Mouse (Mus musculus) liver, embryonic 12.5 days (tissue): ENCODE results near the gene Fgf14. TPM values are rescaled to one million over a fixed set of nuclear protein-coding genes. Genes with fewer than 3 reads are reported as not detected.
"Not testable (repeated sequence)": the region's sequence is repeated elsewhere in the genome, so short reads cannot be mapped to it uniquely, and the experiment has no call there.

Experiments
- ATAC-seq: fragments of 200-750 bp; cut with Nextera tagmentation; 2 replicates; pipeline ENCODE4 v1.8.0; 2017; ENCODE audit warnings: moderate number of reproducible peaks, mild to moderate bottlenecking, moderate library complexity
- H3K27ac ChIP-seq: fragments of 300-500 bp; sonication (generic); 2 replicates; pipeline ENCODE4 v1.5.1; 2016; ENCODE audit warnings: mild to moderate bottlenecking
- H3K27me3 ChIP-seq: fragments of 300-500 bp; sonication (generic); replicated peaks from 2 replicates; pipeline ENCODE4 v1.6.1; 2016; ENCODE audit warnings: mild to moderate bottlenecking, moderate library complexity
- H3K36me3 ChIP-seq: fragments of 300-500 bp; sonication (generic); 2 replicates; pipeline ENCODE4 v1.6.1; 2016; ENCODE audit warnings: mild to moderate bottlenecking, moderate library complexity
- H3K4me1 ChIP-seq: fragments of 300-500 bp; sonication (generic); 2 replicates; pipeline ENCODE4 v1.6.1; 2016
- H3K4me2 ChIP-seq: fragments of 300-500 bp; sonication (generic); 2 replicates; pipeline ENCODE4 v1.6.1; 2016; ENCODE audit warnings: mild to moderate bottlenecking, moderate library complexity
- H3K4me3 ChIP-seq: fragments of 300-500 bp; sonication (generic); 2 replicates; pipeline ENCODE4 v1.5.1; 2016; ENCODE audit warnings: mild to moderate bottlenecking, moderate library complexity
- H3K9ac ChIP-seq: fragments of 300-500 bp; sonication (generic); 2 replicates; pipeline ENCODE4 v1.6.1; 2016; ENCODE audit warnings: mild to moderate bottlenecking, moderate library complexity
- H3K9me3 ChIP-seq: fragments of 300-500 bp; sonication (generic); replicated peaks from 2 replicates; pipeline ENCODE4 v1.6.1; 2016; ENCODE audit warnings: mild to moderate bottlenecking, moderate library complexity
- WGBS: fragments of 180-500 bp; shearing (Covaris S2); methylation state at CpG from one replicate; pipeline ENCODE4 v1.1.7; 2016; ENCODE audit not compliant: insufficient replicate concordance; 5-methylcytosine and 5-hydroxymethylcytosine counted together
- polyA plus RNA-seq: library from polyadenylated mRNA; unstranded; fragments of >200 nt; fragmentation: Nextera tagmentation; extraction: Ambion mirVana; gene quantifications from 2 replicates; pipeline ENCODE4 v1.2.1, GENCODE M21; 2016

Fgf14 gene
- polyA plus RNA-seq, 1 experiment from 2014 or later: 0.06 TPM

- no peak for ATAC-seq
- 42% methylated on average over 1 of the region's 1 CpGs for WGBS
These were observed 100.4 kb downstream of the Fgf14 start for GRCm38 (mm10) chr14:124576571-124576970.

GRCm38 (mm10) chr14:124575130-124575885 is 101.6 kb downstream of the Fgf14 start:
- no peaks in the 10 kb centered on the region for H3K9me3 ChIP-seq
- no peaks in the 10 kb centered on the region for H3K27me3 ChIP-seq
- no peak overlapping the region for H3K9ac ChIP-seq
- H3K4me1 ChIP-seq: no peaks in the 10 kb centered on the region
- no peak overlapping the region for H3K27ac ChIP-seq
- no peak overlapping the region for H3K4me3 ChIP-seq
- no peak for ATAC-seq
- H3K36me3 ChIP-seq: no peaks in the 10 kb centered on the region
- WGBS: 57% methylated on average over 1 of the region's 1 CpGs
- H3K4me2 ChIP-seq: no peak overlapping the region

More at GRCm38 (mm10) chr14:124576571-124576970, 100.4 kb downstream of the Fgf14 start:
- no peaks in the 10 kb centered on the region for H3K27me3 ChIP-seq
- H3K4me1 ChIP-seq: no peaks in the 10 kb centered on the region
- H3K4me3 ChIP-seq: no peak overlapping the region
- H3K9me3 ChIP-seq: no peaks in the 10 kb centered on the region
- H3K4me2 ChIP-seq: no peak overlapping the region
- no peak overlapping the region for H3K9ac ChIP-seq
- H3K36me3 ChIP-seq: no peaks in the 10 kb centered on the region
- H3K27ac ChIP-seq: no peak overlapping the region

GRCm38 (mm10) chr14:124566445-124566844 is 110.5 kb downstream of the Fgf14 start:
- Histone ChIP-seq H3K4me3 (no peak overlapping the region), H3K4me2 (no peak overlapping the region), H3K9me3 (no peaks in the 10 kb centered on the region), H3K36me3 (no peaks in the 10 kb centered on the region), H3K27ac (no peak overlapping the region), H3K9ac (no peak overlapping the region), H3K27me3 (no peaks in the 10 kb centered on the region), H3K4me1 (no peaks in the 10 kb centered on the region)
- no peak for ATAC-seq
- 73% methylated on average over 1 of the region's 1 CpGs for WGBS

DNA sequence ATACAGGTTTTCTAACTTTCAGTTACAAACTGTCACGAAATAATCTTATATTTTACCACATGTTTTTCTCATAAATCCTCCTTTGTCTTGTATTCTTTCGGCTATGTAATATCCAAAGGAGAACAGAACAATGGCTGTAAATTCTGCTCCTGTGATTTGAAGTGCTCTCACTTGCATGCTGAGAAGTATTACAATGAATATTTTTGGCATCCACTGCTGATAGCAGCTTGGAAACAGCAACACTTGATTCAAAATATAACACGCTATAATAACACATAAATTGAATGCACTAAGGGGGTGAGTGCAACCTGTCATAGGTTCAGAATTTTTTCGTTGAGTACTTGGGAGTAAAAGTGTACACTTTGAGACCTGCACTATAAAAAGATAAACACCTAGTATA is 115.4 kb downstream of the Fgf14 start:
- Histone ChIP-seq H3K4me2 (no peak overlapping the region), H3K27me3 (no peaks in the 10 kb centered on the region), H3K9ac (no peak overlapping the region), H3K27ac (no peak overlapping the region), H3K36me3 (no peaks in the 10 kb centered on the region), H3K9me3 (no peaks in the 10 kb centered on the region), H3K4me1 (no peaks in the 10 kb centered on the region), H3K4me3 (no peak overlapping the region)
- 59% methylated on average over 4 of the region's 4 CpGs for WGBS
- no peak for ATAC-seq

GRCm38 (mm10) chr14:124536106-124536505 is 140.8 kb downstream of the Fgf14 start:
- H3K4me2 ChIP-seq: no peak overlapping the region
- no peaks in the 10 kb centered on the region for H3K36me3 ChIP-seq
- H3K27me3 ChIP-seq: no peaks in the 10 kb centered on the region
- H3K4me1 ChIP-seq: no peaks in the 10 kb centered on the region
- no peak overlapping the region for H3K9ac ChIP-seq
- no peak overlapping the region for H3K4me3 ChIP-seq
- 59% methylated on average over 3 of the region's 3 CpGs for WGBS
- no peaks in the 10 kb centered on the region for H3K9me3 ChIP-seq
- H3K27ac ChIP-seq: no peak overlapping the region
- ATAC-seq: no peak

- H3K27ac ChIP-seq, H3K4me2 ChIP-seq, ATAC-seq, H3K4me3 ChIP-seq, H3K9ac ChIP-seq, H3K36me3 ChIP-seq, H3K4me1 ChIP-seq, H3K9me3 ChIP-seq, H3K27me3 ChIP-seq: not testable (repeated sequence)
- WGBS: 55% methylated on average over 2 of the region's 2 CpGs
These were observed 141.6 kb downstream of the Fgf14 start for GRCm38 (mm10) chr14:124535376-124535775.

DNA sequence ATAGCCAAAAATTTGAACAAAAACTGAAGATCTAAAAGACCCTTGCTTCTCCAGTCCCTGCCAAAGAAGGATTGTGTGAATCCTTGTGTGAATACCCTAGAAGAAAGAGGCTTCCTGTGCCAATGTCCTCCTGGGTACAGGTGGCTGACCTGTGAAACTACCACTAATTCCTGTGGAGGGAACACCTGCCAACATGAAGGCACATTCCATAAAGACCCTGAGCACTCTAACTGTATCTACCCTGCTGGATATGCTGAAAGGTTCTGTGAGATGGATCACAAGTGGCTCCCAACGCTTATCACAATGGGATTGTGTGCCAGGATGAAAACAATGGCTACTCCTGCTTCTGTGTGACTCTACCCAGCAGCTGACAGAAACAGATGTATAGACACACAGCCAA is 144.9 kb downstream of the Fgf14 start:
- Histone ChIP-seq H3K27ac (no peak overlapping the region), H3K27me3 (no peaks in the 10 kb centered on the region), H3K4me1 (no peaks in the 10 kb centered on the region), H3K9ac (no peak overlapping the region), H3K36me3 (no peaks in the 10 kb centered on the region), H3K4me3 (no peak overlapping the region), H3K9me3 (no peaks in the 10 kb centered on the region), H3K4me2 (no peak overlapping the region)
- 66% methylated on average over 1 of the region's 1 CpGs for WGBS
- ATAC-seq: no peak

DNA sequence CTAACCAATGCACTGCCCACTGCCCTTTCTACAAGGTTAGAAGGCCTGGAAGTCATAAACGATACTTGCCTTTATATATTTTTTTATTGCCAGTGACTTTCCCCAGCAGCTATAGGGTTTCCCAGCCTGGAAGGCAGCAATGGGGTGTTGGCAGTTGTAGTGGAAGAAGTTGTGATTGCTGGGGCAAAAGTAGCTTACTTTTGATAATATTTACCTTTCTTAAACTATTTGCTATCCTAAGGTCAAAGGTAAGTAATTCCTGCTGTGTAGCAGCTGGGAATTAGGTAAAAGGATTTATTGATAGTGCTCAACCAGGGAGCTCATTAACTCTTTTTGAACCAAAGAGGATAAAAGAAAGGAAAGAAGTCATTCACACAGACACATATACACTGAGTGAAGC is 164.9 kb downstream of the Fgf14 start:
- 67% methylated on average over 1 of the region's 1 CpGs for WGBS

GRCm38 (mm10) chr14:124488971-124489370 is 188.0 kb downstream of the Fgf14 start:
- H3K4me2 ChIP-seq: no peak overlapping the region
- H3K9me3 ChIP-seq: no peaks in the 10 kb centered on the region
- no peak overlapping the region for H3K4me3 ChIP-seq
- H3K27me3 ChIP-seq: no peaks in the 10 kb centered on the region
- no peak for ATAC-seq
- WGBS: 86% methylated on average over 1 of the region's 1 CpGs
- H3K9ac ChIP-seq: no peak overlapping the region
- H3K36me3 ChIP-seq: no peaks in the 10 kb centered on the region
- H3K27ac ChIP-seq: no peak overlapping the region
- H3K4me1 ChIP-seq: no peaks in the 10 kb centered on the region

More for the DNA sequence above, 164.9 kb downstream of the Fgf14 start:
- no peak overlapping the region for H3K9ac ChIP-seq
- H3K27ac ChIP-seq: no peak overlapping the region
- ATAC-seq: no peak
- no peak overlapping the region for H3K4me3 ChIP-seq
- H3K36me3 ChIP-seq: no peaks in the 10 kb centered on the region
- no peaks in the 10 kb centered on the region for H3K27me3 ChIP-seq
- no peaks in the 10 kb centered on the region for H3K9me3 ChIP-seq
- no peaks in the 10 kb centered on the region for H3K4me1 ChIP-seq
- H3K4me2 ChIP-seq: no peak overlapping the region

DNA sequence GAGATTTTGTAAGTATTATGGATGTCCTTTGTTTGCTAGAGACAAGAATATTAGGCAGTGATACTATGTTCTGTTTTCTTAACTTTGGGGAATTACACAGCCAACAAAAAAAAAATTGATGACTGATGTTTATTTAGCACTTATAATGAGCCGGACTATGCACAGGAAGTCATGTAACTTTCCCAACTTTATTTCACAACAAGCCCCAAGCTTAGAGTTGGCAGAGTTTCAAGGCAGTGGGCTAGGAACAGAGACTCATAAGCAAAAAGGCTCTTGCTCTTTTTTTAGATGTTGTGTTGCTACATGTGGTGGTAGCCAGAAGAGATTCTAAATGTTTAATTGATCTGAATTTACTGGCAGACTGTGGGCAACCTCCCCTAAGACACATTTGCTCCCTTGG is 191.7 kb downstream of the Fgf14 start:
- ATAC-seq: no peak
- Histone ChIP-seq H3K4me2 (no peak overlapping the region), H3K4me3 (no peak overlapping the region), H3K4me1 (no peaks in the 10 kb centered on the region), H3K9ac (no peak overlapping the region), H3K27me3 (no peaks in the 10 kb centered on the region), H3K27ac (no peak overlapping the region), H3K36me3 (no peaks in the 10 kb centered on the region), H3K9me3 (no peaks in the 10 kb centered on the region)
- 59% methylated on average over 1 of the region's 1 CpGs for WGBS

GRCm38 (mm10) chr14:124474066-124474667 is 202.8 kb downstream of the Fgf14 start:
- 54% methylated on average over 2 of the region's 2 CpGs for WGBS
- Histone ChIP-seq H3K9me3 (no peaks in the 10 kb centered on the region), H3K36me3 (no peaks in the 10 kb centered on the region), H3K4me1 (no peaks in the 10 kb centered on the region), H3K27me3 (no peaks in the 10 kb centered on the region), H3K4me3 (no peak overlapping the region), H3K27ac (no peak overlapping the region), H3K4me2 (no peak overlapping the region), H3K9ac (no peak overlapping the region)
- no peak for ATAC-seq

DNA sequence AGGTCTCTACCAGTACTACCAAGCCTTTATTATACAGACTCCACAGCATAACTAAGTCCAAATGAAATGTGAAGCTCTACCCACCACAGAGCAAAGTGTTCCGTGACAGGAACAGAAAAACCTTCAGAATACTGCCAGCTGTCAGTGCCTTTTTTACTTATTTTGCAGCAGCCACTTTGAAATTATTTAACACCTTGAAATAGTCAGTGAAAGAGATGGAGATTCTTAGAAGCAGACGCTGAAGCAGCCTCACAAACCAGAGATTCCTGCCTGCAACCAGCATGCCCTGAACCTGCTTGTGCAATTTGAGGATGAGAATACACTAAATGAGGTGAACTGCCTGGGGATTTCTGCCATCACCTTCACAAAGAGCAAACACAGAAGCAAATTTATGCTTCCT is 206.0 kb downstream of the Fgf14 start:
- H3K36me3 ChIP-seq: no peaks in the 10 kb centered on the region
- H3K4me2 ChIP-seq: no peak overlapping the region
- no peak overlapping the region for H3K27ac ChIP-seq
- WGBS: 51% methylated on average over 2 of the region's 2 CpGs
- ATAC-seq: no peak
- no peak overlapping the region for H3K4me3 ChIP-seq
- no peak overlapping the region for H3K9ac ChIP-seq
- no peaks in the 10 kb centered on the region for H3K4me1 ChIP-seq
- no peaks in the 10 kb centered on the region for H3K9me3 ChIP-seq
- H3K27me3 ChIP-seq: no peaks in the 10 kb centered on the region
